Mouse (Mus musculus): ENCODE measurements around the gene Polr1a. TPM values are rescaled to one million over a fixed set of nuclear protein-coding genes. Genes with fewer than 3 reads are reported as not detected.
A peak's percentile ranks its signal among the peaks of the same experiment; 100 is the strongest.

The Polr1a gene
- total RNA-seq, 2 experiments from 2014 or later, result 26.7 to 34.2 TPM

DNA sequence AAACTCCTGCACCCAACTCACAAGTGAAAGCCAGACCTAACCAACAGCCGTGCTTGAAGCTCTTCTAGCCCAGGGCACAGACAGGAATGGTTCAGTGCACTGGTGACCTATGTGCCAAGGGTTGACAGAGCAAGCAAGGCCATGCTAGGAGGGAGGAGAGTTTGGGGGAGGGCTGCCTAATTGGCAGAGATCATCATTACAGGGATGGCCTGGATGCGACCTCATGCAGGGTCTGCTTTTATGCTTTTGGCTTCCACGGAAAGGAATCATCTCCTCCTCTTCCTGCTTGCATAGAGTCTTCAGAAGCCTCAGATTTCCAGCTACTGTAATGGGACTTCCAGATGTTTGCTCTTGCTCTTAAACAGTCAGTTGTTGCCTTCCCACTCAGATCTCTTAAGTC is 40.9 kb downstream of the Polr1a start:
- DNase-seq, result peak; percentile 32

DNA sequence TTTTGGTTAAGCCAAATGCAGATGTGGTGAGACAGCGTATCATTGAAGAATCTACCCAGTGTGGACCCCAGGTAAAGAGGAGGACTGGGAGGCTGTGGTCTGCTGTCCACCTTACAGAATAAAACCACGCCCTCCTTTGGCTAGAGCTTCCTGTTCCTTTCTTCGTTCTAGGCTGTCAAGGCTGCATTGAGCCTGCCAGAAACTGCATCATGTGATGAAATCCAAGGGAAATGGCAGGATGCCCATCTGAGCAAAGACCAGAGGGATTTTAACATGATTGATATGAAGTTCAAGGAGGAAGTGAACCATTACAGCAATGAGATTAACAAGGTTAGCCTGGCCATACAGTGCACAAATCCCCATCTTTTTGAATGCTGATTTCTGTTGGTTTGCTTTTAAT is 41.7 kb downstream of the Polr1a start:
- peak; percentile 40 for DNase-seq

DNA sequence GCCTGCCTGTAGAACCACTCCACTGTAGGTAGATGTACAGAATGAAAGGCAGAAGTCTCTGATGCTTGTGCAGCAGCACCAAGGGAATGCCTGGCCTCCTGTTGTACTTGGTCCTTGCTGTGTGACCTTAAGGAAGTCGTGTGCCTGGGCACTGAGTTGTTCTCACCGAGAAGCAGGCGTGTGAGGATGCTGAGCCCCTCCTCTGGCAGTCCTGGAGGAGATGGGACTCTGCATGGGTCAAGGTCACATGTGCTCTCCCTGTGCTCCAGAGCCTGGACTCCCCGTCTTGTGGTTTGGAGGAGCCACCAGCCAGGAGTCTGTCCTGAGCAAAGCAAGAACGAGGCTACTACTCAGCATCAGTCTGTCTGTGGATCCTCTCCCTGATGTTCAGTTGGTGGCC is 42.3 kb downstream of the Polr1a start:
- no peak for DNase-seq

DNA sequence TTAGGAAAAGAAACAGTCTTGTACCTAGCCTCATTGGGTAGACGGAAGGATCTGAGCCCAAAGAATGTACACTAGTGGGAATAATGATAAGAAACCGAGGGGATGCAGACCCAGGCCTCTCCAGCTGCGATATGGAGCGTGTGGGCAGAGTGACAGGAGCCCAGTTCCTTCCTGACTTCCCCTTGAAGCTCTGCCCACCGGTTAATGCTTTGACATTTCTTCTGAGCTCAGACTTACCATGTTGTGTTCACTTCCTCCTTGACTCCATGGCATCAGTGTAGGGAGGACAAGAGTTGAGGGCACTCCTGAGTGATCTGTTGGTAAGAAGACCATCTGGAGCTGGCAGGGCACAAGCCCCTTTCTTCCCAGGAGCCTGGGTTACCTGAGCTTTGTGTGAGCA is 53.3 kb downstream of the Polr1a start:
- DNase-seq, result no peak

DNA sequence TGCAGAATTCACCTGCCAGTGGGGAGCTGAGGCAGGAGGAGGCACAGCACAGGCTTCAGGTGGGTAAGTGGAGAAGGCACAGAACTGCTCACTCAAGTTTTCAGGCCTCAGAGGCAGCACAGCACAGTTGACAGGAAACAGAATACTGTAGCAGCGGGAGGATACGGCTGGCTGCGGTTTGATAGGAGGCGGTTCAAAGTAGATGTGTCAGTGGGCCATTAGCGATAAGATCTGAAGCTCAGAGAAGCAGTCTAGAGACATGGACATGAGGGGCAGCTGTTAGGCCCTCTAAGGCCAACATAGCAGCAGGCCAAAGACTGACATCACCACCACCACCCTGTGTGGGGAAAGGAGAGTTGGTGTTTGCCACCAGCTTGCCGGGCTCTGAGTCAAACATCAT is 53.9 kb downstream of the Polr1a start:
- no peak for DNase-seq

DNA sequence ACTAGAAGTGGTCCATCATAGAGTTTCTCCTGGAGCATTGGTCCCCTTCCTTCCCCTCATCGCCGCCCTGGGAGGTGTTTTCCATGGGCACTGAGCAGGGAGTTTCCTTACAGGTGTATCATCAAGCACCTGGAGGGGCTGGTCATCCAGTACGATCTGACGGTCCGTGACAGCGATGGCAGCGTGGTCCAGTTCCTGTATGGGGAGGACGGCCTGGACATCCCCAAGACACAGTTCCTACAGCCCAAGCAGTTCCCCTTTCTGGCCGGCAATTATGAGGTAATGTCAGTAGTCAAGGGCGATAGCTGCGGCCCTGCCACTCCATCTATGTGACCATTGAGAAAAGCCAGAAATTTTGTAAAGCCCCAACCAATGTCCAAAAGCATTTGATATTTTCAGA is 54.7 kb downstream of the Polr1a start:
- DNase-seq, result no peak

DNA sequence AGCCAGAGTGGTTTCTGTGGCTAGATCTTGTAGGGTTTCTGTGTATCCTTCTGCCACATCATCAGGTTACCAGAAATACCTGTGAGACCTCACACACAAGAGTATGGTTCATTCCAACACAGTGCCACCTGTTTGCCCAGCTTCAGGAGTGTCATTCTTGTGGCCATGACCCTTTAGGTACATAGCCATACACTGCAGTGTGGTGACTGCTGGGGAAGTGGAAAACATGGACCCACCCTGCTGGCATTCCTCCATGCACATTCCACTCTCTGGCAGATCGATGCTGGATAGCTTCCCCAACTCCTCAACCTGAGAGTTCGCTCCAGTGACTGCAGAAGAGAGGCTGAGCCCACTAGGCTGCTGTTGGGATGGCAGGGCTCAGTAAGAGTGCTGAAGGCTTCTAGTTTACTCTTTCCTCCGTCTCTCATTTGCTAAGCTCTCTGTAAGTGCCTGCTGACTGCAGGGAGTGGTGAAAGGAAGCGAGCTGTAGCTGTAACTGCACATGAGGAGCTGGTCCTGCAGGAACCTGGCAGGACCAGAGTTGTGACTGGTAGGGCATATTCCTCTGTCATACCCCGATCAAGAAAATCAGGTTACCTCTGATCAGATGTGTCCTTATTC is 57.9 kb downstream of the Polr1a start:
- no peak for DNase-seq

DNA sequence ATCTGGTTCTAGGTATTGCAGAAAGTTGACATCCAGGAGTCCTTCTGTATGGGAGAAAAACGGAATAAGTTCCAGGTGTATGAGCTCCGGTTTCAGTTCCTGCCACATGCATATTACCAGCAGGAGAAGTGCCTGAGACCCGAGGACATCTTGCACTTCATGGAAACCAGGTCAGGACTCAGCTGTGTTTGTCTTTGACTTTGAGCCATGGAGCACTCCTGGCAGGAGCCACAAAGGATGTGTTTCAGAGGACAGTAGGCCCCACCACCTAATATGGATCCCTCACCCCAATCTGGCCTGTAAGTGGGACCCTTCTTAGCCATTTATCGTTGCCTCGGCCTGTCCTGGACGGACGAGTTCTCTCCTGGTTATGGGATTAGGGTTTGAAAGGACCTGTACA is 59.0 kb downstream of the Polr1a start:
- no peak for DNase-seq

DNA sequence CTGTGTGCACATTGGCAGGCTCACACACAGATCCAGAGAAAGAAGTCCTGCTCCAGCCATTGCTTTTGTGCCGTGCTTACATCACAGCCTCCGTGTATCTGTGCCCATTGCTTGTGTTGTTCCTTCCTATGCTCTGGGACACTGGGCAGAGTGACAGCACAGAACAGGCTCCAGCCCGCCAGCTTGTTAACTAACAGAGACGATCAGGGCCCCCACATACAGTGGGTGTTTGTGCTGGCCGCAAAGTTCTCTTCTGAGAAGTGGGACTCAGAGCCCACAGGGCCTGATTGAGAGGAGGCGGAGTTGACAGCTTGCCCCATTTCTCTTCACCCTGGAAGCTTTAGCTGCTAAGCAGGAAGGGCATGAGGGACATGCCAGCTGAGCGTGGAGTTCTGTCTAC is 60.6 kb downstream of the Polr1a start:
- no peak for DNase-seq

DNA sequence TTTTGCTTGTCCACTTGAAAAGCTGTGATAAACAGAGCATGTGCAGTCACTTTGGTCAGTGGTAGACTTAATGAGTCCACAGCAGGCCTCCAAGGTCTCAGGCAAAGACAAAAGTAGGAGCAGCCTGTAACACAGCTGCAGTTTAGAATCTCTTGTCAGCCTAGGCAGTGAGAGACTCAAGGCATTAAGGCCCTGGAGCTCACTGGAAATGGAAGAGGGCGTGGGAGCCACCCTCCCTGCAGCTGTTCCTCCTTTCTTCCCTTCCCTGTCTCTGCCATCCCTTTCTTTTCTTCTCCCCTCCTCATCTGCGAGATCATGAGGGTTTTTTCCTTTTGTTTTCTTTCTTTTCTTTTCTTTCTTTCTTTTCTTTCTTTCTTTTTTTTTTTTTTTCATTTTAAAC is 61.3 kb downstream of the Polr1a start:
- DNase-seq, result no peak

DNA sequence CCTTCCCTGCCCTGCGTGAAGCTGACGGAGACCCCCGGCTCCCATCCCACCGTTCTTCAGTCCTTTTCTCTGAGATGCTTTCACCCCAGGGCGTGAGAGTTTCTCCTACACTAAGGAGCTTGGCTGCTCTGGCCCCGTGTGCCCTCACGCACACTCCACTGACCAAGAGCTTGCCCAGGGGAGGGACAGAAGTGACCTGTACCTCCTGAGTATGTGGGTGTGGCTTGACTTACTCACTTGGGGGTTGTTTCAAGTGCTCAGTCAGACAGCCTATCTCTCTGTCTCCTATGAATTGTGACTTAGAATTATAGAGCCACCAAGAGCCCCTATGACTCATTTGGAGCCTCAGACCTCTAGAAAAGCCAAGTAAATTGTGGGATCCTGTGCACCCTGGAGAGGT is 67.7 kb downstream of the Polr1a start:
- no peak for DNase-seq

DNA sequence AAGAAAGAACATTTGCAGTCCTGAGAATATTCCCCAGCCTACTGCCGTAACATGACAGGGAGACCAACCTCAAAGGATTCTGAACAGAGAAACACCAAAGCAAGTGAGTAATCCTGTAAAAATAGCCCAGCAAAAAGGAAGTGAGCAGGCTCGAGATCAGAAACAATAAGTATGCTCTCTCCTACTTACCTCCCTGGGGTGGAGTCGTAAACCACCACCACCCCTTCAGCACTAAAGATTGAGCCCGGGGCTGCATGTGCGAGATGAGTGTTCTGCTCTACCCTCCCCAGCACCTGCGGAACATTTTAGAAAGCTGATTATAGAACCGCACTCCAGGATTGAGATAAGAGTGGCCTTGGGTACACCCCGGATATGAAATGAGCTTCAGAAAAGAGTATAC is 71.3 kb downstream of the Polr1a start:
- no peak for DNase-seq

DNA sequence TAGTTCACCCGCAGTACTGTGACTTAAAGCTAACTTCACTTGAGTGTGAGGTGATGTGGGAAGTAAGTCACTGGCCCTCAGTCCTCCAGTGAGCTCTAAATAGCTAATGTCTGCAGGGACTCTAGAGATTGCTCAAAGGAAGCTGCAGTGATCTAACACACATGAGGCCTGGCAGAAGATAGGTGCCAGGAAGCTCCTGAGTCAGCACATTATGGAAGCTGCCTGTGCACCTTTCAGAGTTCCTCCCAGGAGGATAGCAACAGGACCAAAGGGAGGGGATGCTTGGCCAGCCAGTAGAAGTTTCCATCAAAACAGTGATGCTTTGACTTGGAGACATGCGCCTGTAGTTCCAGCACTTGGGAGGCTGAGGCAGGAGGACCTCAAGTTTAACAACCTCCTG is 71.7 kb downstream of the Polr1a start:
- no peak for DNase-seq

DNA sequence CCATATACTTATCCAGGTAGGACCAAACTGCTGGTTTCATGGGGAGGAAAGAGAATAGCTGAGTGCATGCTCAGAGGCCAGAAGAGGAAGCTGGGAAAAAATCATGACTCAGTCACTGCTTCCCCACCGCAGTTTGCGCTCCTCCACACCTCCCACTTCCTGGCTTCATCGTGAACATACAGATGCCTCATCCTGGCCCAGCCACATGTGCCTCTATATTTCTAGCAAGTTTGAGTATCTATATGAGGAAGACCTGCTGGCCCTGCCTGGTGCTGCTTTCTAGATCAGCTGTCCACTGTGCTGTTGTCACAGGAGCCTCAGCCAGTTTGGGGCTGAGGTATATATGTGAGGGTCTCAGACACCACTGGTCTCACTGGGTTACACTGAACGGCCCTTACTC is 72.6 kb downstream of the Polr1a start:
- no peak for DNase-seq

DNA sequence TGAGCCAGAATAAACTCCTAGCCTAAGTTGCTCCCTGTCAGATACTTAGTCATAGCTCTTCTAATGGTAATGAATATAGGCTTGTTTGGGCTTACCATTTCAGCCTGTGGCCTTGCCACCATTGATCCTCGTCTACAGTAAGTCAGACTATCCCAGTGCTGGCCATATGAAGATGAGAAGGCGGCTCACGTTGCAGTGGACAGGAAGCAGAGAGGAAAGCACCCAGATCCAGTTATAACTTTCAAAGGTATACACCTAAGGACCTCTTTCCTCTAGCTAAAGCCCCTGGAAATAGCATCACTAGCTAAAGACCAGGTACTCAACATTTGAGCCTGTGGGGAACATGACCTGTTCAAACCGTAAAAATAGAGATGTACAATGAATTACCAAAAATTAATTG is 77.1 kb downstream of the Polr1a start:
- no peak for DNase-seq

DNA sequence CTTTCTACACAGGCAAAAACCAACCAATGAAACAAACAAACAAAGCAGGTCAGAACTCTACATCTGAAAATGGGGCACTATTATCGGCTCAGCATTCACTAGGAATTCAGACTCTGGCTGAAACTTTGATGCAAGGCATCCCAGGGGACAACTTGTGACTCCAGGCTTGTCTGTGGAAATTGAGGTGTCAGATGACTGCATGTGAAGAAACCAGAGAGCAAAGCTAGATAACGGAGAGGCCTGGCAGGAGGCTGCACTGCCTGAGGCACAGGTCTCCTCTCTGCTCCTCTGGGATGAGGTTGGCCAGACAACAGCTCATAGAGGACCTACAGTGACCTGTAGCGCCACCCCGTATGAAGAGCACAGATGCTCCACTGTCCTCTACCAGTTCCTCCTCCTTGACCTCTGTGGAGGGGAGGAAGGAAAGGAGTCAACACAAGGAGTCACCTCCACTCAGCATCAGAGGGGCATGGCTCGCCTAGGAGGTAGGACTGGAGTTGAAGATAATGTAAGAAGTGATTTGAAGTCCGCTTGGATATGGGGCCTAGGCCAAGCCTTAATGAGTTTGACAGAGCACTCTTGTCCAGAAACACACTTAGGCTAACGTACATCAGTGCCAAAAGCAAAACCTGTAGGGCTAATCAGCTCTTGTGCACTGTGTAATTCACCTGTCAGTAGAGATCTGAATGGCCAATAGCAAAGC is 78.8 kb downstream of the Polr1a start:
- no peak for DNase-seq

DNA sequence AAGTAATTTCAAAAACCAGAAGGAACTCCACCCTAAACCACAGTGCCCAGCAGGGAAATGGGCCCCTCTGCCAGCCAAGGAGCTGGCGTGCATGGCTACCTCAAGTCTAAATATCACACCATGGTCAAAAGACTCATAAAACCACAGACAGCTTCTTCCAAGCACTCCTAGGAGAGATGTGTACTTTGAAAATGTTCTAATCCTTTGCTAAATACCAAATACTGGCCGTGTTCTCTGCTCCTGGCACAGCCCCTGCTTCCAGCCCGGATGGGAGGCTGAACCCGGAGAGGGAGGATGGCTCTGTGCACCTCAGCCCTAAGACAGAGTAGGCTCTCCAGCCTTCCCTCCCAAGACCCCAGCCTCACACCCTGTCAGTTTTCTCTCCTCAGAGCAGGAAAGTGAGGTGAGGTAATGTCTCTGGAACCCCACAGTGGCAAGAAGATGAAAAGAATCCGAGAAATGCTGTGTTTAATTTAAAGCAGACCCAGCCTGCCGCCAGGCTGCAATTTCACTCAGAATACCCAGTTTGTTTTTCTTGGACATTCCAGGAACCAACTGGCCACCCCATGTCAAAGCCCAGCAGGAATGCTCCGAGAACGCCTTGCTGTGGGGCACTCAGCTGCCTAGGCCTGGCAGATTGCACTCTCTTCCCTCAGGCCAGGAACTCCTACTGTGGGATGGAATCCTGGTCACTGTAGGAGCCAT is 80.9 kb downstream of the Polr1a start:
- peak; percentile 46 for DNase-seq

DNA sequence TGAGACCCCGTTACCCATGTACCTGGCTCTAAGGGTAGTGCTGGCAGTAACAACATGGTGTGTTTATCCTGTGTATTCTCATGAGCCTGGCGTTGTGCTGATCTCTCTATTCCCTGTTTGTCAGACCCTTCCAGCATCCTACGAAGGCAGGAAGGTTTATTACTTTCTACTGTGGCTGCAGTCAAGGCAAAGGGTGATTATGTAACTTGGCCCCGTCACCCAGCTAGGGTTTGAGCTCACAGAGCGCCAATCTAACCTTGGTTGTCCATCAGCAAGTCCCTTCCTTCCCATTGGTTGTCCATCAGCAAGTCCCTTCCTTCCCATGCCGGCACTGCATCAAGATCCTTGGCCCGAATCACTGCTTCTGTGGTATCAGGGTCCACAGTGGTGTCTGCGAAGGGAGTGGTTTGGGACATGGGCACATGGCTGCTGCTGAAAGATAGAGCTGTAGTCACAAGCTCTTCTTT is 81.6 kb downstream of the Polr1a start:
- no peak for DNase-seq

DNA sequence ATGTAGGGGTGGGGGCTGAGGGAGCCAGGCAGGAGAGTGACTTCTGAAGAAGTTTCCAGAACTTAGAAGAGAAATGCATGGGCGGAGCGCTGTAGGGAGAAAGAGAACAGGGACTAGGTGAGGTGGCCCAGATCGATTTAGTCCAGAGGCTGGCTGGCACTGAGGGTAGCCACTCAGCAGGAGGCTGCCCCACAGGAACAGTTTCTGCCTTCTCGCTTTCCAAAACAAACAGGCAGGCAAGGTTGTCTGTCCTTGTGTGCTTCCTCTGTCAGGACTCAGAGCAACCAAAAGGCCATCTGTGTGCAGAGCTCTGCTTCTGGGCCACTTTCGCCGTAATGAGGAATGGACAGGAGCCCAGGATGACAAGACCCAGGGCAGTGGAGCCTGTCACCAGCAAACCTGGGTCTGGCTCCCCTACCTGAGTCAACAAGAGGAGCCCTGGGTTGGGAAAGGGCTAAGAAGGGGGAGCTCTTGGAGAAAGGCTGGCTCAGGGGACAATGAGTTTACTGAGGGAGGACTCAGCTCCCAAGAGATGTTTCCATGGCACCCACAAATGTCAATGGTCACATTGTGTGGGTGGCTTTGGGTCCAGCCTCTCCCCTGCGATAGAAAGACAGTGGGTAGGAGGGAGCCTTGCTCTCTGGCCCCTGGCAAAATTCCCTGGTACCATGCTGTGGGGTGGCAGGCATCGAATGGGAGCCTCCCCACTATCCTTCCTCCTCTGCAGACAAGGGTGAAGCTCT is 82.5 kb downstream of the Polr1a start:
- DNase-seq, result no peak

DNA sequence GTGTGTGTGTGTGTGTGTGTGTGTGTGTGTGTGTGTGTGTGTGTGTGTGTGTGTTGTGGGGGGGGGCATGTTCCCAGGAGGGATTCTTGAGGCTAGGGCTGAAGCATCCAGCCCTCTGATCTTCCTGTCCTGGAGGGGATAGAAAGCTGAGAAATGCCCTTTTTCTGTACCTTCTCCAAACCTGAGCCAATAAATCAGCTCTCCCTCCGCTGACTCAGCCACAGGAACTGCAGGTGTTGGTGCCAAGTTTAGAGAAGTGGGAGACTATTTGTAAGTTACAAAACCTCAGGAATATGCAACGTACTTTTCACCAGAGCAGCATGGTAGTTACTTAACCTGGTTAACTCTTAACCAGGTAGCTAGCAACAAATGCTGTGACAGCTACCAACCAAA is 83.1 kb downstream of the Polr1a start:
- no peak for DNase-seq

DNA sequence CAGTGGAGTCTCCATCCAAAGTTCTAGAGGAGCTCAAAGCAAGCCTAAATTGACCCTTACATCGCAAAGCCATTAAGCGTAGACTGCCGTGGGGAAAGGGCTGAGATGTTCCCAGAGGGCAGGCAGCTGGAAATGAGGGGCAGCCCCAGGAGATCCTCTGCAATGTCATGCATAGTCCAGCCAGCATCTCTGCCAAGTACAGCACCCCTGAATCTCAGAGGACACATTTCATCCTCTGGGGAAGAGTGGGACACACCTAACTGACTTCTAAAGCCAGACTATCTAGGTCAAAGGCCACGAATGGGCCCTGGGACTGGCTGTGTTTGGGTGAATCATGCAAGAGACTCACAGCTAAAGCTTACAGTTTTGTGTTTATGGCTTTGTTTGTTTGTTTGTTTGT is 85.2 kb downstream of the Polr1a start:
- DNase-seq, result no peak

DNA sequence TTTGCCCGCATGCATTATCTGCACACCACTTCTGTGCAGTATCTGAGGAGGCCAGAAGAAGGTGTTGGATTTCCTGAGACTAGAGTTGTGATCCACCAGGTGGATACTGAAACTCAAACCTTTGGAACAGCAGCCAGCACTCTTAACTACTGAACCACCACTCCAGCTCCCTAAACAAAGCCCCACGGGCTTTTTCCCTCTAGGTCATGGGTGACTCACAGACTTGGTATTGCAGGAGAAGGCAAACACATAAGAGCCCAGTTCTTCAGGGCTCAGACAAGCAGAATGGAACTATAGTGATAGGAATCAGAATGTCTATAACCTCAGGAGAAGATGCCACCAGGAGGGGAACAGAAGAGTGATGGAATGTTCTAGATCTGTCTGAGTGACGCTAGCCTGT is 86.2 kb downstream of the Polr1a start:
- no peak for DNase-seq

DNA sequence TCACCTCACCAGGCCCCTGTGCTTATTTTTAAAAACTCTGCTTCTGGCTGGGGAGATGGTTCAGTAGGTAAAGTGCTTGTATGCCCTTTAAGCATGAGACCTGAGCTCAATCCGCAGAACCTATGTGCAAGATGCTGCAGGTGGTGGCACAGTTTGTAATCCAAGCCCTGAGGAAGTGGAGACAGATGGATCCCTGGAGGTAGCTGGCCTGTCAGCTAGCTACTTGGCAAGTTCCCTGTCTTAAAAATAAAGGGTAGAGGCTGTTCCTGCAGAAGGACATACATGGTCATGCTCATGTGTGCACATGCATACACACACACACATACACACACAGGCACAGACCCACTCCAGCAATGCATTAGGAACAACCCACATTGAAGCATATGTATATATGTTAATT is 88.4 kb downstream of the Polr1a start:
- no peak for DNase-seq

Measured in gastrocnemius, postnatal 25 days (tissue).